Mouse (Mus musculus) gastrocnemius, adult 18-20 months (tissue): ENCODE measurements around the gene Pcyt1a. TPM values are rescaled to one million over a fixed set of nuclear protein-coding genes. Genes with fewer than 3 reads are reported as not detected.
"Not testable (repeated sequence)": the region's sequence is repeated elsewhere in the genome, so short reads cannot be mapped to it uniquely, and the experiment has no call there.

Experiments used
- DNase-seq: peaks from one replicate; pipeline ENCODE4 v3.0.0; 2021; ENCODE audit warnings: low spot score
- total RNA-seq, 2 experiments: library from RNA; stranded (reverse); gene quantifications; 2 replicates each; pipeline ENCODE4 v1.2.3; 2021

The Pcyt1a gene
- total RNA-seq, 2 experiments from 2014 or later, result 124 to 125 TPM

DNA sequence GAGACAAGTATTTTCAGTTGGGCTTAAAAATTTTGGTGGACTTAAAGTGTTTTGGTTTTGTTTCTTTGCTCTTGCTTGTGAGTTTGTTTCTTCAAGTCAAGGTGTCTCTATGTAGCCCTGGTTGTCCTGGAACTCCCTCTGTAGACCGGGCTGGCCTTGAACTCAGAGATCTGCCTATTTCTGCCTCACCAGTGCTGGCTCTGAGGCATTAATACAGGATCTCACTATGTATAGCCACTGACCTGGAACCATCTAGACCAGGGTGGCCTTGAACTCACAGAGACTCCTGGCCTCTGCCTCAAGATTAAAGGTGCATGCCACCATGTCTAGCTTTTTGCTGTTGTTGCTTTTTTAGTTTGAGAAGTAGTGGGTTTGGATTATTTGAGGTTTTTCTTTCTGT, 1.2 kb downstream of the Pcyt1a start:
- no peak for DNase-seq

- DNase-seq, result no peak
These were observed 2.4 kb downstream of the Pcyt1a start for GRCm38 (mm10) chr16:32433138-32433537.

GRCm38 (mm10) chr16:32434066-32434465, 3.3 kb downstream of the Pcyt1a start:
- peak; percentile 69 for DNase-seq

- DNase-seq, result no peak
These were observed 4.0 kb downstream of the Pcyt1a start for GRCm38 (mm10) chr16:32434691-32435090.

DNA sequence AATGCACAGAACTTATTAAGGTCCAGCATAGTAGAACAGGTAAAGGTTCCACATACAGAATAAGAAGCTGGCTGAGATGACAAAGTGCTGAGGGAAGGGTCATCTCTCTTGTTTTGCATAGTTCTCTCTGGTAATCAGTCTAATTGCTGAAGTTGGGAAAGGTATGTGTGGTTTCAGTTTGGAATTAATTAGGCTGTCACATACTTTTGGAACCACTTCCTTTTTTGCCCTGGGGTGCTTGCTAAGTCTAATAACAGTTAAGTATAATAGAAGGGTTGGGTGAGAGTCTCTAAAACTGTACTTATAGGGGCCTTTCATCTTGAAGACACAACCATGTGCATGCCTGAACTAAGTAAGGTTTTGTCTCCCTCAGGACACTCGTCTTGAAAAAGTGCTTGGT, 5.9 kb downstream of the Pcyt1a start:
- no peak for DNase-seq

- DNase-seq, result peak; percentile 36
These were observed 6.5 kb downstream of the Pcyt1a start for GRCm38 (mm10) chr16:32437266-32437665.

GRCm38 (mm10) chr16:32441432-32441831, 10.7 kb downstream of the Pcyt1a start:
- no peak for DNase-seq

GRCm38 (mm10) chr16:32444615-32445014, 13.9 kb downstream of the Pcyt1a start:
- DNase-seq, result not testable (repeated sequence)

DNA sequence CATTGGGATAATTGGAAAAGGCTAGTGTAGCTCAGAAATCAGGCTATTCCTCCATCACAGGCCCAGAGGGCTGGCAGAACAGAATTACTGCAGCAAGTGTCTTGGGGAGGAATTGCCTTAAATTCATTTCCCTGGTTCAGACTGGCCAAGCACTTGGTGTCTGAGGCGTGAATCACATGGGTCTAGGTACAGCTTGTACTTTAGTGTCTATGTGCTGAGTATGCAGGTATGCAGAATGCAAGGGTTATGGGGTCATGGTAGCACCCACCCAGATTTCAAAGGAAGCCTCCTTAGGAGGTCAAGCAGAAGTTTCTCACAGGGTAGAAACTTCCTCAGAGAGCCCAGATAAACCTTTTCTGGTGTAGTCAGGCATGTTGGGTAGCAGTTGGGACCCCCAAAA, 14.8 kb downstream of the Pcyt1a start:
- no peak for DNase-seq

DNA sequence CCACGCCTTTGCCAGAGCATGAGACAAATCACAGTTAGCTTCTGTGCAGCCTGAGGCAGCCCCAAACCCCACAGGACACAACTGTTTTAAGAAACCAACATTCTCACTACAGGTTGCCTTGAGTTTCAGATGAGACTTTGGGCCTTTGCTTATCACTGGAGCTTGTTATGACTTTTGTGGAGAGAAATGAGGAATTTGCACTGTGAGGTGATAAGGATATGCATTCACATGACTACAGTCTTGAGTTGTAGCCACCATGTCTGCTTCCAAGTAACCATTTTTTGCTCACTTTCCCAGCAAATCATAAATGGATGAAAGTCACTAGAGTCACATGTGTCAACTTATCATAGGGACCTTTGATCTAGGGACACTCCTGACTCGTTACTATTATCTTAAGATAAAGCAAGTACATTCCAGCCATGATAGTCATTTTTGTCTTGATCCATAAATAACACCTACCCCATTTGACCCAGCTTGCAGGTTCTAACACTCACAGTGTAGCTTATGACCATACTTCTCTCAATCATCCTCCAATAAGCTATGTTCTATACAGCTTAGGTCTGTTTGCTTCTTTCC, 15.9 kb downstream of the Pcyt1a start:
- no peak for DNase-seq

- no peak for DNase-seq
These were observed 18.9 kb downstream of the Pcyt1a start for GRCm38 (mm10) chr16:32449665-32450064.

DNA sequence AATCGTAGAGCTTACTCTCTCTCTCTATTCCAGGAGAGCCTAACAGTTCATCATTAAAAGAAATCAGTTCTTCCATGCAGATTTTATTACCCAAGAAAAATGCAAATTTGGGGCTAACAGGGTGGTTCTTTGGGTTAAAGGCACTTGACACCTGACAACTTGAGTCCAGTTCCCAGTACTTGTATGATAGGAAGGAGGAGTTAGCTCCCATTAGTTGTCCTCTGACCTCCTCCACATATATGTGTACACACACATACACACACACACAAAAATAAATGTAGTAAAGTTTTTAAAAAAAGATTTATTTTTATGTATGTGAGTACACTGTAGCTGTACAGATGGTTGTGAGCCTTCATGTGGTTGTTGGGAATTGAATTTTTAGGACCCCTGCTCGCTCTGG, 19.4 kb downstream of the Pcyt1a start:
- no peak for DNase-seq

DNA sequence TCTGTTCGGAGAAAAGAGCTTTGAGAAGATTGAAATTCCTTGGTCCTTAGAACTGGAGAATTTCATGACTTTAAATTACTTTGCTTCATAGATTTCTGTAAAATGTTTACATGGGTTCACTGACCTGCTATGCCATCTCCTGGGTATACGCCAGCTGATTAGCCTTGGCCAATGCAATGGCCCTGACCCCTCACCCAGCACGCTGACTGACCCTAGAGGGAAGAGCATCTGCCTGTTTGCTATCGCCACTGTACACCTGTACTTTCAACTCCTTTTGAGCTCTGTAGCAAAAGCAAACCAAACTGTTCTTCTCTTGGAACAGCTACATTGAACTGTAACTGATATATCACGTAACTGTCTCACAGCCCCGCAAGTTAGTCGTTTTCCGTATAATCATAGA, 22.4 kb downstream of the Pcyt1a start:
- DNase-seq, result no peak

DNA sequence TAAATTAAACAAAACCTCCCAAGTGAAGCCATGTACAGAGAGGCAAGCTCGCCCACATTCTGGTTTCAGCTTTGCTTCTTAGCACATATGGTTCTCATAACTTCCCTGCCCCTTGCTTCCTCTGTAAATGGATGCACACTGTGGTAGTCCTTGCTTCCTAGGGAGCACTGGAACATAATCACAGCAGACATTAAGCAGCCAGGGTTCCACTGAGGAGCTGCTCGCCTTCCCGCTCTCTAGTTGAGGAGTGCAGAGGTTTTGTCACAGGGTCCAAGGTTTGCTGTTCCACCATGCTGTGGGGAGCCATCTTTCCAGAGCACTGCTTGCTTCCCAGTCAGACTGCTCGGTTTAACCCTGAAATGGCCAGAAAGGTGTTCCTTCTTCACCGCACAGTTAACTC, 23.9 kb downstream of the Pcyt1a start:
- no peak for DNase-seq

GRCm38 (mm10) chr16:32456086-32456485, 25.4 kb downstream of the Pcyt1a start:
- no peak for DNase-seq

DNA sequence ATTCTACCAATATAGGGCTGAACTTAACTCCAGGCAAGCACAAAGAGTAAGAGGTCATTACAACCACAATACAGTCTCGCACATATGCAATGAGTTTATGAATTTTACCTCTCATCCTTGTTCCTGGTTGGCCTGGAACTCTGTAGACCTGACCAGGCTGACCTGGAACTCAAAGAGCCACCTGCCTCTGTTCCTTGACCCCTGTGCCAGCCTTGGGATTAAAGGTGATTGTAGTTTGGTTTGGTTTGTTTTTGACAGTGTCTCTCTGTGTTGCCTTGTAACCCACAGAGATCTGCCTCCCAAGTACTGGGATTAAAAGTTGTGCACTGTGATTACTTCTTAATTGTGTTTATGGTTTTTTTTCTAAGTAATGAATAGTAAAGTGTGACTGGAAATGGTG, 26.0 kb downstream of the Pcyt1a start:
- no peak for DNase-seq

DNA sequence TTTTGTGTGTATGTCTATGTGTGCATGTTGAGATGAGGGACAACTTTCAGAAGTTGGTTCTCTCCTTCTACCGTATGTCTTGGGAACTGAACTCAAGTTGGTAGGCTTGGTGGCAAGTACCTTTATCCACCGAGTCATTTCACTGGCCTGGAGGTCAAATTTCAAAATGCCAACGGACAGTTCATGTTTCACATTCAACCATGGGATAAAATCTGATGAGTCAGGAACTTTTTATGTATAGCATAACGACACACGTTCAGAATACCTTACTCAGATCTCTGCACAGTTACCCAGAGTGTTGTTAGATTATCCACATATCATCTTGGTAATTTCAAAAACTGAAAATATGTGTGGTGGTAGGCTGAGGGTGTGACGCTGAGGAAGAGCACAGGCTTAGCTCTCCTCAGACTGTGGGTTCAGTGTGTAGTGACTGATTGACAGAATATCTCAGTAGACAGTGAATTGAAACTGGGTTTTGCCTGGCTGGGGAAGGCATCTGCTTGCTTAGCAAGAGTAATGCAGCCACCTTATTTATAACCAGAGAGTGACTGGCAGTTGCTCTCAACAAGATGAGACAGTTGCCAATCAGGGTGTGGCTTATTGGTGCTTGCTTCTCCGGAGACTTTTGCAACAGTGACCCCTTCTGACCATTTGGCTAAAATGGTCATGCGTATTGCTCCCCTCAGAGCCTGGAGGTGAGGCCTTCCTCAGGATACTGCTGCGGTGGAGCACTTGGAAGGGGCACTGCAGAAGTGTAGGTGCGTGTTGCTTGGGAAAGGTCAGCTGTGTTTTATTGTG, 27.1 kb downstream of the Pcyt1a start:
- DNase-seq, result peak; percentile 90

DNA sequence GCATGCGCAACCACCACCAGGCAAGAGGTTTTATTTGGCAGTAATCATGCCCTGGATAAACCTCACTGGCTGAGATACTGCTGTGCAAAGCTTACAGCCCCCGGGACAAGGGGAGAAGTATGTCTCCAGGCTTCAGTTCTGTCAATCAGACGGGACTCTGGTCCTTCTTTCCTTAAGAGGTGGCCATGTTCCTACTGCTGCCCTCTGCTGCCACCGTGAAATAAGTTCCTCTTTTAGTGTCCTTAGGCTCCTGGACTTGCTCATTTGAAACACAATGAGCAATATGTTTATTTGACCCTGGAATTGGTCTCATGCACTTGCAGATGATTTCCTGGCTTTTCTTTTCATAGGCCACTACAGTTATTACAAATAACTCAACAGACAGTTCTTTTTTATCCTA, 29.8 kb downstream of the Pcyt1a start:
- no peak for DNase-seq

DNA sequence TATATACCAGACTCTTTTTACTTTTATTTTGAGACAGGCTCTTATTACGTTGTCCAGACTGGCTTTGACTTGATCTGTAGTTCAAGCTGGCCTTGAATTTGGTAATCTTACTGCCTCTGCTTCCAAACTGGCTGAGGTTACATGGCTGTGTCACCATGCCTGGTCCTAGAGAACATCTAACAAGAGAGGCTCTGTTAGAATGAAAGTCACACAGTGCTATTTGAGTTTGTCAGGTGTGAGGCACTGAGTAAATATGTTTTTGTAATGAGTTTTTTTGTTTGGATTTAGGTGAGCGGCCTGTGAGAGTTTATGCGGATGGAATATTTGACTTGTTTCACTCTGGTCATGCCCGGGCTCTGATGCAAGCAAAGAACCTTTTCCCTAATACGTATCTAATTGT, 31.0 kb downstream of the Pcyt1a start:
- no peak for DNase-seq

GRCm38 (mm10) chr16:32462950-32463349, 32.2 kb downstream of the Pcyt1a start:
- no peak for DNase-seq

DNA sequence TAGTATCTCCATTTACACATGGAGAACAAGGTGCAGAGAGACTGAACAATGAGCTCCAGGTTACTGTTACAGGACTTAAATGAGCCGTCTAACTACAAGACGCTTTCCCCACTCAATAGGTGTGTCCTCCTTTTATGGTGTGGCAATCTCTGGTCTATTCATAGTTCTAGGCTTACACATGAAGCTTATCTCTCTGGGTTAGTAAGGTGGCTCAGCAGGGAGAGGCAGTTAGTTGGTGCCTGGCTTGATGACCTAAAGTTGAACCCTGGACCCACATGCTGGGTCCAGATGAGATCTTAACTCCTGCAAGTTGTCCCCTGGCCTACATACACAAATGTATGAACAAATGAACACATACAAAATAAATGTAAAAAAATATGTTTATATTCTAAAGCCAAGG, 32.7 kb downstream of the Pcyt1a start:
- DNase-seq, result no peak

DNA sequence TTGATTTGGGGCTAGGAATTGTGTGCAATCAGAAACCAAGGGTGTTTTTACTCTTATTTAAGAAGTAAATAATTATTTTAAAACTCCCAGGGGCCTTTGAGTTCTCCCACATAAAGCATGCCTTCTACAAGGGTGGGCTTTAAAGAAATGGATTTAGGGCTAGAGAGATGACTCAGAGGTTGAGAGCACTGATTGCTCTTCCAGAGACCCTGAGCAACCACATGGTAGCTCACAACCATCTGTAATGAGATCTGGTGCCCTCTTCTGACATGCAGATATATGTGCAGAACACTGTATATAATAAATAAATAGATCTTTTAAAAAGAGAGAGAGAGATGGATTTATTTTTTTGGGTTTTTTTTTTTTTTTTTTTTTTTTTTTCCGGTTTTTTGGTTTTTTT, 34.2 kb downstream of the Pcyt1a start:
- no peak for DNase-seq

- no peak for DNase-seq
These were observed 37.8 kb downstream of the Pcyt1a start for GRCm38 (mm10) chr16:32468488-32468887.
